Mouse (Mus musculus): Measurements from ENCODE around the gene Pde6c.

- TF ChIP-seq CTCF (IDR thresholded peaks at IDR 0.05; ENCODE audit: low read depth) (no peak), EP300 (optimal IDR thresholded peaks at IDR 0.05) (no peak)
Observed at GRCm38 (mm10) chr19:38224685-38225060, 92.1 kb downstream of the Pde6c start.
